In genomic region chr5:88885503-88885902, GRCm38 (mm10) we compare ENCODE assay signal across 17 mouse cellular contexts. TPM values are rescaled to one million over a fixed set of nuclear protein-coding genes. Genes with fewer than 3 reads are reported as not detected.
DNase-seq lines count a peak whose midpoint lies in the region; ATAC-seq and TF ChIP-seq lines count a peak whose summit lies in the region.
"Had no signal": no experiment of that assay in that cellular context is flagged by ENCODE, and none has a peak within 500 bp of the region (broad histone marks: within the 10 kb centered on the region; RNA-seq: fewer than 3 reads in every experiment).

No protein-coding gene starts in this region.

- intact Hi-C loops in left cerebral cortex, adult 2 months (cut with DNase I): loop anchor here (5.0 kb wide), 2 partner anchors 93 to 337 kb away; no protein-coding TSS in a partner anchor

- ATAC-seq in heart, postnatal 0 days (ENCODE audit: insufficient read depth, low read depth): no peak
- ATAC-seq in heart, embryonic 12.5 days (ENCODE audit: insufficient number of reproducible peaks, low FRiP score): no peak
- ATAC-seq in lung, postnatal 0 days: no peak
- no peak for ATAC-seq in limb, embryonic 11.5 days (ENCODE audit: insufficient number of reproducible peaks, low FRiP score, low TSS enrichment, low read depth)
- ATAC-seq: CD4-positive, CD25-positive, alpha-beta regulatory T cell, adult 4 months; forebrain, embryonic 16.5 days; intestine, postnatal 0 days; Patski had no signal

- H3K4me3 ChIP-seq in heart, postnatal 0 days (ENCODE audit: low read depth, low read length): no peak overlapping the region
- H3K4me3 ChIP-seq in heart, embryonic 12.5 days: no peak overlapping the region
- no peak overlapping the region for H3K4me3 ChIP-seq in lung, postnatal 0 days (ENCODE audit: low read depth, low read length)
- no peak overlapping the region for H3K4me3 ChIP-seq in limb, embryonic 11.5 days (ENCODE audit: low read depth, low read length)
- no peak overlapping the region for H3K4me3 ChIP-seq in left cerebral cortex, adult 2 months

- H3K27ac ChIP-seq in heart, postnatal 0 days (ENCODE audit: low read depth): no peak overlapping the region
- no peak overlapping the region for H3K27ac ChIP-seq in heart, embryonic 12.5 days (ENCODE audit: poor library complexity, severe bottlenecking)
- H3K27ac ChIP-seq in lung, postnatal 0 days (ENCODE audit: low read length): no peak overlapping the region
- H3K27ac ChIP-seq in limb, embryonic 11.5 days (replicated peaks; ENCODE audit: low read depth, low read length): no peak overlapping the region
- H3K27ac ChIP-seq in left cerebral cortex, adult 2 months: no peak overlapping the region
- H3K27ac ChIP-seq: limb, embryonic 12.5 days; liver, embryonic 13.5 days had no signal

- no peak for TF ChIP-seq EP300 in heart, postnatal 0 days (IDR thresholded peaks at IDR 0.05; ENCODE audit: low read depth)
- TF ChIP-seq EP300 in lung, postnatal 0 days (IDR thresholded peaks at IDR 0.05): no peak

- no peaks in the 10 kb centered on the region; the same call in 1 of the 2 replicates for H3K27me3 ChIP-seq in heart, postnatal 0 days (ENCODE audit: control insufficient read depth, insufficient read depth, low read length)
- no peaks in the 10 kb centered on the region for H3K27me3 ChIP-seq in heart, embryonic 12.5 days (replicated peaks)
- no peaks in the 10 kb centered on the region for H3K27me3 ChIP-seq in lung, postnatal 0 days (replicated peaks; ENCODE audit: insufficient read depth, low read length)
- no peaks in the 10 kb centered on the region for H3K27me3 ChIP-seq in limb, embryonic 11.5 days (ENCODE audit: control insufficient read depth, insufficient read depth, low read length)
- H3K27me3 ChIP-seq: Patski had no signal

- TF ChIP-seq CTCF in heart, postnatal 0 days (IDR thresholded peaks at IDR 0.05; ENCODE audit: low read depth): no peak
- TF ChIP-seq CTCF in lung, postnatal 0 days (IDR thresholded peaks at IDR 0.05): no peak
- no peak for TF ChIP-seq CTCF in left cerebral cortex, adult 2 months (IDR thresholded peaks at IDR 0.05)

- 25% methylated on average over 3 of the region's 3 CpGs for WGBS in heart, postnatal 0 days
- 61% methylated on average over 3 of the region's 3 CpGs for WGBS in heart, embryonic 12.5 days
- WGBS in lung, postnatal 0 days: 58% methylated on average over 3 of the region's 3 CpGs
- WGBS in limb, embryonic 11.5 days: 82% methylated on average over 3 of the region's 3 CpGs

- H3K4me2 ChIP-seq in heart, postnatal 0 days (ENCODE audit: low read depth, low read length): 0 out of 2 replicates have a peak overlapping the region, but pooled peaks have one; percentile 3
- H3K4me2 ChIP-seq in heart, embryonic 12.5 days: no peak overlapping the region
- H3K4me2 ChIP-seq in lung, postnatal 0 days (replicated peaks; ENCODE audit: low read depth, low read length): no peak overlapping the region
- no peak overlapping the region for H3K4me2 ChIP-seq in limb, embryonic 11.5 days (ENCODE audit: low read depth, severe bottlenecking)

- H3K36me3 ChIP-seq in heart, postnatal 0 days (replicated peaks; ENCODE audit: control insufficient read depth, insufficient read depth, low read length): no peaks in the 10 kb centered on the region
- no peaks in the 10 kb centered on the region for H3K36me3 ChIP-seq in heart, embryonic 12.5 days
- H3K36me3 ChIP-seq in lung, postnatal 0 days (ENCODE audit: insufficient read depth, low read length): no peaks in the 10 kb centered on the region
- no peaks in the 10 kb centered on the region for H3K36me3 ChIP-seq in limb, embryonic 11.5 days (ENCODE audit: control insufficient read depth, insufficient read depth, low read length)
- H3K36me3 ChIP-seq: limb, embryonic 12.5 days; liver, embryonic 13.5 days had no signal

- DNase-seq in adrenal gland, postnatal 10 days: peak; percentile 34
- DNase-seq in adrenal gland, postnatal 25 days: no peak
- DNase-seq in heart, postnatal 0 days (ENCODE audit: low spot score): no peak
- DNase-seq in lung, postnatal 0 days (ENCODE audit: low spot score): peak; percentile 14
- no peak for DNase-seq in lung, postnatal 4 days
- peak; percentile 12 for DNase-seq in limb, embryonic 11.5 days (ENCODE audit: low spot score)
- DNase-seq in left cerebral cortex, adult 2 months (ENCODE audit: extremely low spot score in 1 of 2, low spot score in 2 of 2): no peak
- DNase-seq: cerebellum, adult 9-11 months; kidney, postnatal 14 days; liver, embryonic 13.5 days; right cerebral cortex, postnatal 25 days had no signal

- H3K9me3 ChIP-seq in heart, postnatal 0 days (replicated peaks; ENCODE audit: control insufficient read depth, low read length): no peaks in the 10 kb centered on the region
- H3K9me3 ChIP-seq in heart, embryonic 12.5 days (replicated peaks): no peaks in the 10 kb centered on the region
- H3K9me3 ChIP-seq in lung, postnatal 0 days (ENCODE audit: low read length): no peaks in the 10 kb centered on the region
- no peaks in the 10 kb centered on the region for H3K9me3 ChIP-seq in limb, embryonic 11.5 days (ENCODE audit: control insufficient read depth, low read length)
- H3K9me3 ChIP-seq: limb, embryonic 12.5 days; liver, embryonic 13.5 days had no signal

- H3K9ac ChIP-seq in heart, postnatal 0 days (replicated peaks; ENCODE audit: low read depth, low read length): no peak overlapping the region
- H3K9ac ChIP-seq in heart, embryonic 12.5 days: no peak overlapping the region
- H3K9ac ChIP-seq in lung, postnatal 0 days (replicated peaks; ENCODE audit: low read depth): no peak overlapping the region
- H3K9ac ChIP-seq in limb, embryonic 11.5 days (ENCODE audit: low read length): no peak overlapping the region
- H3K9ac ChIP-seq: liver, embryonic 13.5 days had no signal

- H3K4me1 ChIP-seq in heart, postnatal 0 days (ENCODE audit: control insufficient read depth, insufficient read depth): no peaks in the 10 kb centered on the region
- H3K4me1 ChIP-seq in heart, embryonic 12.5 days (replicated peaks): peaks cover 16% of the 10 kb centered on the region; the same call in 1 of the 2 replicates
- no peaks in the 10 kb centered on the region for H3K4me1 ChIP-seq in lung, postnatal 0 days (ENCODE audit: insufficient read depth, low read depth, low read length)
- H3K4me1 ChIP-seq in limb, embryonic 11.5 days (ENCODE audit: control insufficient read depth, insufficient read depth, low read length): no peaks in the 10 kb centered on the region

RNA-seq across cellular contexts. Expression of gene Slc4a4, which starts 1.1 kb away (rescaled TPM):
- 100 to 1,000 TPM in 1 of 2 experiments, 10 to 100 TPM in 1; 99.5 to 108 TPM for total RNA-seq in adrenal gland, postnatal 10 days (2021)
- total RNA-seq in adrenal gland, postnatal 25 days (2021): 30.5 and 46.1 TPM in 2 replicates
- 10.6 and 17.0 TPM in 2 replicates for total RNA-seq in heart, postnatal 0 days (2014; rRNA removed; ENCODE audit: low replicate concordance)
- polyA plus RNA-seq in heart, postnatal 0 days (2015; fragmentation: Nextera tagmentation; extraction: Ambion mirVana): 4.4 and 5.1 TPM in 2 replicates
- polyA plus RNA-seq in heart, embryonic 12.5 days (2016; fragmentation: Nextera tagmentation; extraction: Ambion mirVana): 5.6 TPM in 2 replicates
- 2.9 and 4.0 TPM in 2 replicates for polyA plus RNA-seq in lung, postnatal 0 days (2015; fragmentation: Nextera tagmentation; extraction: Ambion mirVana)
- polyA plus RNA-seq in limb, embryonic 11.5 days (2014; fragmentation: Nextera tagmentation; extraction: Ambion mirVana): 1.7 and 1.9 TPM in 2 replicates
- 100 to 1,000 TPM; 104 to 119 TPM for total RNA-seq in left cerebral cortex, adult 2 months (2021)
- polyA plus RNA-seq: CD4-positive, CD25-positive, alpha-beta regulatory T cell, adult 4 months had no signal

Comparison
In these comparisons a context has a peak if more than half of its experiments do, and no peak if none do; other contexts are left out.
1. DNase-seq: peak in adrenal gland, postnatal 10 days (single experiment), lung, postnatal 0 days (single experiment) and limb, embryonic 11.5 days (single experiment); none in adrenal gland, postnatal 25 days (single experiment), heart, postnatal 0 days (single experiment), lung, postnatal 4 days (0 of 2) and left cerebral cortex, adult 2 months (0 of 2).